Mouse (Mus musculus) hindbrain, postnatal 0 days (tissue): ENCODE data around the gene Ddx19b. TPM values are rescaled to one million over a fixed set of nuclear protein-coding genes. Genes with fewer than 3 reads are reported as not detected.
A peak's percentile ranks its signal among the peaks of the same experiment; 100 is the strongest.

Experiments used
- ATAC-seq: fragments of 200-750 bp; cut with Nextera tagmentation; 2 replicates; pipeline ENCODE4 v1.8.0; 2017; ENCODE audit warnings: mild to moderate bottlenecking, moderate TSS enrichment, moderate library complexity
- DNase-seq: peaks from one replicate; pipeline ENCODE4 v3.0.0-alpha.2; 2015; ENCODE audit warnings: low spot score
- H3K27ac ChIP-seq: fragments of 300-500 bp; sonication (generic); 2 replicates; pipeline ENCODE4 v1.5.1; 2014; ENCODE audit warnings: mild to moderate bottlenecking
- H3K27me3 ChIP-seq: fragments of 300-500 bp; sonication (generic); 2 replicates; pipeline ENCODE4 v1.6.1; 2014; ENCODE audit warnings: low read length, mixed read lengths; ENCODE audit not compliant: insufficient read depth
- H3K36me3 ChIP-seq: fragments of 300-500 bp; sonication (generic); 2 replicates; pipeline ENCODE4 v1.6.1; 2014; ENCODE audit warnings: low read length, mixed read lengths; ENCODE audit not compliant: insufficient read depth
- H3K4me1 ChIP-seq: fragments of 300-500 bp; sonication (generic); 2 replicates; pipeline ENCODE4 v1.6.1; 2014; ENCODE audit warnings: antibody characterized with exemption, low read length, mixed read lengths; ENCODE audit not compliant: insufficient read depth
- H3K4me2 ChIP-seq: fragments of 300-500 bp; sonication (generic); 2 replicates; pipeline ENCODE4 v1.6.1; 2014; ENCODE audit warnings: low read depth, mild to moderate bottlenecking, low read length, moderate library complexity, mixed read lengths
- H3K4me3 ChIP-seq: fragments of 300-500 bp; sonication (generic); 2 replicates; pipeline ENCODE4 v1.5.1; 2014; ENCODE audit warnings: low read length
- H3K9ac ChIP-seq: fragments of 300-500 bp; sonication (generic); replicated peaks from 2 replicates; pipeline ENCODE4 v1.6.1; 2014; ENCODE audit warnings: mild to moderate bottlenecking, low read length, moderate library complexity, mixed read lengths
- H3K9me3 ChIP-seq: fragments of 300-500 bp; sonication (generic); 2 replicates; pipeline ENCODE4 v1.6.1; 2016; ENCODE audit warnings: low read length, mixed read lengths
- CTCF ChIP-seq: IDR thresholded peaks from 2 replicates; pipeline ENCODE4 v1.5.1; 2016; ENCODE audit warnings: antibody characterized with exemption, control low read depth, low read depth
- WGBS: fragments of 180-500 bp; shearing (Covaris S2); extraction: QIAGEN DNeasy Blood & Tissue Kit; methylation state at CpG from one replicate; pipeline ENCODE4 v1.1.7; 2014; 5-methylcytosine and 5-hydroxymethylcytosine counted together
- polyA plus RNA-seq: library from polyadenylated mRNA; unstranded; fragments of >200 nt; fragmentation: Nextera tagmentation; extraction: Ambion mirVana; gene quantifications from 2 replicates; pipeline ENCODE4 v1.2.1, GENCODE M21; 2015
- total RNA-seq: library from RNA; depleted of rRNA; stranded (reverse); fragments of >200 nt; gene quantifications from 2 replicates; pipeline ENCODE4 v1.2.3, GENCODE M21; 2014

The Ddx19b gene
- total and polyA plus RNA-seq, 2 experiments from 2014 or later: 5.8 to 12.8 TPM

- Histone ChIP-seq H3K4me2 (no peak overlapping the region), H3K4me1 (no peaks in the 10 kb centered on the region), H3K27me3 (no peaks in the 10 kb centered on the region), H3K4me3 (no peak overlapping the region), H3K9ac (no peak overlapping the region), H3K9me3 (no peaks in the 10 kb centered on the region), H3K27ac (no peak overlapping the region), H3K36me3 (peaks cover 88% of the 10 kb centered on the region)
- ATAC-seq: no peak
- TF ChIP-seq CTCF: no peak
- no peak for DNase-seq
- 97% methylated on average over 19 of the region's 19 CpGs for WGBS
These were observed 11.0 kb upstream of the Ddx19b start for GRCm38 (mm10) chr8:111042546-111042945.

DNA sequence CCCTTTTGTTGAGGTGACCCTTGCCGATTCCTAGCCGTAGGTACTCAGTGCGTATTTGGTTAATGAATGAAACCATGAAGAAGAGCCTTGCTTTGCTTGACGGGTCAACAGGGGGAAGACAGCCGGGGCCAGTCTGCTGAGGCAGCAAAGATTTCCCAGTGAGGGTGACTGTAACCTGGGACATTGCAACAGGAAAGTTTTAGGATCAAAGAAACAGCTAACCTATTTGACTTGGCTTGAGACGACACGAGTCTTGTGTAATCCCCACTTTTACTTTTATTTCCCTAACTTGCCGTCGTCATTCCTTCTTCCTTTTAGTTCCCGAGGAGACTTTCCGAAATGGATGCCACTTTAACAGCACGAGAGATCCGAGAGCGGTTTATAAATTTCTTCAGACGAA is 5.0 kb upstream of the Ddx19b start:
- 94% methylated on average over 15 of the region's 15 CpGs for WGBS
- peaks cover 46% of the 10 kb centered on the region for H3K36me3 ChIP-seq
- no peak for DNase-seq

DNA sequence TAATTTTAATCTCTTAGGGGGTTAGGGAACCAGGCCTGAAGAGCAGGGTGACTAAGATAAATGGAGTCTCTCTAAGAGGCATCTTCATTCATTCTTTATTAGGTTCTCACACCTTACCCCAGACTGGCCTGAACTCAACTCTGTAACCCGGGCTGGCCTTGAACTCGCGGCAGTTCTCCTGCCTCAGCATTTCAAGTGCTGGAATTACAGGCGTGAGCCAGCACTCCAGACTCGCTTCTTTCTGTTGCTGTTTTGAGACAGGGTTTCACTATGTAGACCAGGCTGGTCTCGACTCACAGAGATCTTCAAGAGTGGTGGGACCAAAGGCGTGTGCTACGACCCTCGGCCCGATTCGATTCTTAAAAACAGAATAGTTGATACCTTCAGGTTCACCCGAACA is 2.7 kb upstream of the Ddx19b start:
- H3K36me3 ChIP-seq: peaks cover 30% of the 10 kb centered on the region
- ATAC-seq (no peak; the same call in 1 of the 2 replicates), DNase-seq (peak; percentile 38)
- no peaks in the 10 kb centered on the region; the same call in 1 of the 2 replicates for H3K4me1 ChIP-seq
- H3K4me2 ChIP-seq: peak overlapping the region; percentile 69
- H3K27ac ChIP-seq: peak overlapping the region; percentile 93
- H3K27me3 ChIP-seq: no peaks in the 10 kb centered on the region
- 22% methylated on average over 12 of the region's 12 CpGs for WGBS
- H3K9me3 ChIP-seq: no peaks in the 10 kb centered on the region
- H3K9ac ChIP-seq: peak overlapping the region; percentile 91
- no peak for TF ChIP-seq CTCF
- peak overlapping the region; percentile 85 for H3K4me3 ChIP-seq

More for the DNA sequence above, 5.0 kb upstream of the Ddx19b start:
- Histone ChIP-seq H3K4me2 (no peak overlapping the region), H3K9ac (no peak overlapping the region), H3K9me3 (no peaks in the 10 kb centered on the region), H3K4me1 (no peaks in the 10 kb centered on the region; the same call in 1 of the 2 replicates), H3K27me3 (no peaks in the 10 kb centered on the region), H3K4me3 (no peak overlapping the region), H3K27ac (no peak overlapping the region)
- no peak for ATAC-seq
- TF ChIP-seq CTCF: no peak

DNA sequence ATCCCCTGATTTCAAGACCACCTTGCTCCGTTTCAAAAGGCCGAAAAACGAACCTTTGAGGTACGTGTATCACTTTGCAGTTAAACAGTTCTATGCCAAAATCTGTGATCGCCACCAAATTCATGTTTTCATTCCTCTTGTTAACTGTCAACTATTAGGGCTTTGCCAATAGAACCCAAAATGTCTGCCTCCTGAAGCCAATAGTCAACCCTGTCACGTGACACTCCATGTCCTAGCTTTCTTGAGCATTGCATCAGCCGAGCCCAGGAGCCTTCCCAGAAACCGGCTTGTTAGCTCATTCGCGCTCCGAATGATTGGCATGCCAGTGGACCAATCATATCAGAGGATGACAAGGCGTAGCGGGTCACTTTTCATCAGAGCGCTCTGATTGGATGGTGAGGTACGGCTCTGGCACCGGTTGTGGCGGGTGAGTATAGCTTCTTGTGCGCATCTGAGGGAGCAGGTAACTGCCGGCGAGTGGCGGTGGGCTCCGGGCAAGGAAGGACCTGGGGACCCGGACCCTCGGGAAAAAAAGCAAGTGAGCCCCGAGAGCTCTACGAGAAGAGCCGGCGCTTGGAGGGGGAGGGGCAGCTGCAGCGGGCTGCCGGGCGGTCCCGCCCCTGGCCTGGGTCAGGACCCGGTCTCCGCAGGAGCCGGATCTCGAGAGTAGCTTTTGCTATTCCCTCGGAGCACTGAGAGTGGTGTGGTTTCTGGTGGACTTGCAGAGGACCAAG is 2.1 kb upstream of the Ddx19b start:
- Histone ChIP-seq H3K27ac (peak overlapping the region; percentile 93), H3K36me3 (peaks cover 23% of the 10 kb centered on the region), H3K27me3 (no peaks in the 10 kb centered on the region), H3K4me2 (peak overlapping the region; percentile 69), H3K9ac (peak overlapping the region; percentile 91), H3K9me3 (no peaks in the 10 kb centered on the region), H3K4me3 (peak overlapping the region; percentile 85), H3K4me1 (no peaks in the 10 kb centered on the region; the same call in 1 of the 2 replicates)
- WGBS: 6% methylated on average over 37 of the region's 37 CpGs
- no peak for TF ChIP-seq CTCF
- DNase-seq (peak; percentile 100), ATAC-seq (peak; percentile 100)

- ATAC-seq (no peak), DNase-seq (no peak)
- 97% methylated on average over 7 of the region's 7 CpGs for WGBS
These were observed 1.4 kb upstream of the Ddx19b start, which contains the start of gene Aars for GRCm38 (mm10) chr8:111032916-111033315. Gene Aars (plus strand): TSS chr8:111033144.

DNA sequence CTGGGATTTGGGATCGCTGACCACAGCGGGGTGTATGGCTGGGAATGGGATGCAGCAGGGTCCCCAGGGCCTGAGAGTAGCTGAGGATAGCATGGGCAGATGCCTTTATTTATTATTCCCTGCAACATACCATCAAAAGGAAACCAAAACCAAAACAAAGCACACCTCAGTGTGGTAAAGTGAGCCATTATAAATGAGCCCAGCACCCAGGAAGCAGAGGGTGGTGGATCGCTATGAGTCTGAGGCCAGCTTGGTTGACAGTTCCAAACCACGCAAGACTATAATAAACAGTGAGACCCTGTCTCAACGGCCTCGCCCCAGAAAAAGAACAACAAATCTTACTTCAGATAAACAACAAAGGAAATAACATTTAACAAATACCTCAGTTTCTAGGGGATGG is 1.5 kb downstream of the Ddx19b start:
- DNase-seq: no peak
- TF ChIP-seq CTCF: no peak
- H3K27ac ChIP-seq: no peak overlapping the region
- no peak overlapping the region for H3K9ac ChIP-seq
- H3K36me3 ChIP-seq: no peaks in the 10 kb centered on the region
- H3K4me2 ChIP-seq: no peak overlapping the region
- H3K4me1 ChIP-seq: no peaks in the 10 kb centered on the region
- no peak overlapping the region for H3K4me3 ChIP-seq
- 80% methylated on average over 6 of the region's 6 CpGs for WGBS
- H3K27me3 ChIP-seq: no peaks in the 10 kb centered on the region
- no peaks in the 10 kb centered on the region for H3K9me3 ChIP-seq
- no peak for ATAC-seq

More at GRCm38 (mm10) chr8:111032916-111033315, 1.4 kb upstream of the Ddx19b start, which contains the start of gene Aars:
- Histone ChIP-seq H3K4me1 (no peaks in the 10 kb centered on the region; the same call in 1 of the 2 replicates), H3K9ac (peak within 1 kb of the TSS; percentile 91), H3K36me3 (peaks cover 16% of the 10 kb centered on the region), H3K4me3 (peak within 1 kb of the TSS; percentile 85), H3K27me3 (no peaks in the 10 kb centered on the region), H3K4me2 (peak within 1 kb of the TSS; percentile 69), H3K27ac (peak within 1 kb of the TSS; percentile 93), H3K9me3 (no peaks in the 10 kb centered on the region)
- no peak for TF ChIP-seq CTCF

- no peak for TF ChIP-seq CTCF
- Histone ChIP-seq H3K4me3 (no peak overlapping the region), H3K36me3 (no peaks in the 10 kb centered on the region), H3K27ac (no peak overlapping the region), H3K4me1 (no peaks in the 10 kb centered on the region), H3K9me3 (no peaks in the 10 kb centered on the region), H3K4me2 (no peak overlapping the region), H3K9ac (no peak overlapping the region), H3K27me3 (no peaks in the 10 kb centered on the region)
- 64% methylated on average over 4 of the region's 4 CpGs for WGBS
- no peak for ATAC-seq
- DNase-seq: no peak
These were observed 2.0 kb downstream of the Ddx19b start for GRCm38 (mm10) chr8:111029589-111029988.
